Mouse (Mus musculus) macrophage (primary cell): Measurements from ENCODE around the gene Galnt2. TPM values are rescaled to one million over a fixed set of nuclear protein-coding genes. Genes with fewer than 3 reads are reported as not detected.

ENCODE experiments used
- H3K27ac ChIP-seq: fragments of 350-480 bp; formaldehyde crosslinking; 2 replicates; pipeline ENCODE4 v1.9.0; 2021
- H3K36me3 ChIP-seq: fragments of 350-480 bp; formaldehyde crosslinking; 2 replicates; pipeline ENCODE4 v1.9.0; 2021; ENCODE audit errors: inconsistent target
- H3K4me3 ChIP-seq: fragments of 350-480 bp; formaldehyde crosslinking; 2 replicates; pipeline ENCODE4 v1.9.0; 2021; ENCODE audit errors: inconsistent target
- H3K79me2 ChIP-seq: fragments of 350-480 bp; formaldehyde crosslinking; 2 replicates; pipeline ENCODE4 v1.9.0; 2021; ENCODE audit errors: inconsistent target
- WGBS: methylation state at CpG from one replicate; pipeline ENCODE4 v1.1.7; 2026; ENCODE audit warnings: inconsistent platforms; ENCODE audit not compliant: missing documents; 5-methylcytosine and 5-hydroxymethylcytosine counted together
- polyA plus RNA-seq: library from polyadenylated mRNA; stranded (reverse); fragments of 250-400 nt; gene quantifications from 3 replicates; pipeline ENCODE4 v1.2.4, GENCODE M21; 2018; ENCODE audit warnings: inconsistent platforms

Gene Galnt2
- polyA plus RNA-seq, 1 experiment from 2014 or later = 17.5 TPM

- 90% methylated on average over 6 of the region's 6 CpGs for WGBS
- Histone ChIP-seq H3K27ac (no peak overlapping the region), H3K79me2 (peaks cover 96% of the 10 kb centered on the region; the same call in 1 of the 2 replicates), H3K4me3 (no peak overlapping the region), H3K36me3 (no peaks in the 10 kb centered on the region)
Measured at GRCm38 (mm10) chr8:124284333-124284711, 53.1 kb downstream of the Galnt2 start.

- no peak overlapping the region for H3K27ac ChIP-seq
- WGBS = 69% methylated on average over 8 of the region's 9 CpGs
- no peak overlapping the region for H3K4me3 ChIP-seq
- H3K36me3 ChIP-seq = no peaks in the 10 kb centered on the region
- H3K79me2 ChIP-seq = peaks cover 96% of the 10 kb centered on the region; the same call in 1 of the 2 replicates
Measured at GRCm38 (mm10) chr8:124284984-124285576, 53.9 kb downstream of the Galnt2 start.

DNA sequence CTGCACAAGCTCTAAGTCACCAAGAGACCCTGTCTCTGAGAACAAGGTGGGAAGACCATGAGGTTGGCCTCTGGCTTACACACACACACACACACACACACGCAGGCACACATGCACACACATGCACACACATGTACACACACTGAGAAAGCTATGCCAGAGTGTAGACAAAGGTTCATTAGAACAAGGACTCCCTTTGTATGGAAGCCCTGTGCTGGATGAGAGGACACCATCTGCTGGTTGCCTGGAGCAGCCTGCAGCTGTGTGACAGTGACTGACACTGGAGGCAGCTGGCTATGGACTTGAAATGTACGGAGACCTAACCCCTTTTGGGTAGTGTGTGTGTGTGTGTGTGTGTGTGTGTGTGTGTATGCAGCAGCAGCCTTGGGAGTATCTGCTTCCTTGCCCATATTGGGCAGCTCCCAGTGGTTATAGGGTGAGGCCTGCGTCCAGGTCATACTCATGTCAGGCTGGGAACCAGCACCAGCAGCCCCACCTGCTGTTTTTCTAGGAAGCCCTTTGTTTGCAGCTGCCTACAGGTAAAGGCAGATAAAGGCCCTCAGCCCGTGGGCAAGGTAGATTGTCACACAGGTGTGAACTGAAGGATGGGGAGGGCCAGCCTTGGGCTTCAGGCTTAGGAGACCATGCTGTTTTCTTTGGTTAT lies 55.4 kb downstream of the Galnt2 start:
- Histone ChIP-seq H3K36me3 (no peaks in the 10 kb centered on the region), H3K79me2 (peaks cover 94% of the 10 kb centered on the region; the same call in 1 of the 2 replicates), H3K27ac (no peak overlapping the region), H3K4me3 (no peak overlapping the region)
- 84% methylated on average over 4 of the region's 4 CpGs for WGBS

DNA sequence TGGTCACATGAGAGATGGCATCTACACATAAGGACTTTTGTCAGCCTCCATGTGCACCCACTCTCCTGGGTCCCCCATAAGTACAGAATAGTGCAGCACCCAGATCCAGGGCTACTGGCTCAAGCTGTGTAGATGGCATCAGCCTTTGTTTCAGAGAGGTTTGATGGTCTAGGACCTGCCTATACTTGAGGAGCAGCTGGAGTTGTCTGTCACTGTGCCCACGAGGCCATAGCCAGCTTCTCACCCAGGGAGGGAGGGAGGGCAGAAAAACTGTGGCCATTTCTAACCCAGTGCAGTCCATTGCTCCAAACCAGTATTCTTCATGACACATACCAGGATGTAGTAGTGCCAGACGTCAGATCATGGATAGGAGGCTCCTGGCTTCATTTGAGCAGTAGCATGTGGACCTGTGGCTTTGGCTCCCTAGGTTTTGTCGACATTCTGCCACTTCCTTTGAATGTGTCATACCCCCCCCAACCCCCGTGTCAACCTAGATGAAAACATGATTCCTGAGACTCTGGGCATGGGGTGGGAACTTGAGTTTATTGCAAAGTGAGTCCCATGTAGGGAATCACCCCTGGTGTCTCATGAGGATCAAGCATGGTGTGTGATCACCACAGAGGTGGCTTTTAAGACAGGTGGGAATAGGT lies 57.1 kb downstream of the Galnt2 start:
- Histone ChIP-seq H3K79me2 (peaks cover 91% of the 10 kb centered on the region; the same call in 1 of the 2 replicates), H3K27ac (no peak overlapping the region), H3K36me3 (no peaks in the 10 kb centered on the region), H3K4me3 (no peak overlapping the region)
- WGBS = 30% methylated on average over 3 of the region's 4 CpGs

DNA sequence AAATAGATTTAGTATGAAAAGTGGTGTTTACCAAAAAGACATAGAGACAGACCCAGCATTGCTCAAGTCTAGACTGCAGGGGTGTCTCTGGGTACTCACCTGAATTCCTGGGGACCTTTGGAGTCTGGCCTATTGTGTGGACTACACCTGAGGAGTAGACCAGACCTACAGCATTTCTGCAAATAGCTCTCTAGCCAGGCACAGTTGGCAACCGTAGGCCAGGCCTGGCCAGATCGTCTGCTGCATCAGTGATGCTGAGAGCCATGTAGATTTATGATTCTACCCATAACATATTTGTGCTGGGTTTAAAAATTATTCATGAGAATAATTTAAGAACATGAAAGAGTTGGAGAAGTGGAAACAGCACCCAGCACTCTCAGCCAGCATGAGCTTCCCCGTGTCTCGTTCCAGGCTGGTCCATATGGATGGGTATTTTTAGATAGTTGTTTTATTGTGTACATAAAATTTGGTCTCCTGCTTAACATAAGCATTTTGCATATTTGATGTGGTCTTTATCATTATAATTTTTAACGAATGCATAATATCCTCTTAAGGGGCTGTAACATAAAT lies 58.4 kb downstream of the Galnt2 start:
- Histone ChIP-seq H3K36me3 (no peaks in the 10 kb centered on the region), H3K27ac (no peak overlapping the region), H3K4me3 (no peak overlapping the region), H3K79me2 (peaks cover 91% of the 10 kb centered on the region; the same call in 1 of the 2 replicates)
- 96% methylated on average over 4 of the region's 5 CpGs for WGBS

DNA sequence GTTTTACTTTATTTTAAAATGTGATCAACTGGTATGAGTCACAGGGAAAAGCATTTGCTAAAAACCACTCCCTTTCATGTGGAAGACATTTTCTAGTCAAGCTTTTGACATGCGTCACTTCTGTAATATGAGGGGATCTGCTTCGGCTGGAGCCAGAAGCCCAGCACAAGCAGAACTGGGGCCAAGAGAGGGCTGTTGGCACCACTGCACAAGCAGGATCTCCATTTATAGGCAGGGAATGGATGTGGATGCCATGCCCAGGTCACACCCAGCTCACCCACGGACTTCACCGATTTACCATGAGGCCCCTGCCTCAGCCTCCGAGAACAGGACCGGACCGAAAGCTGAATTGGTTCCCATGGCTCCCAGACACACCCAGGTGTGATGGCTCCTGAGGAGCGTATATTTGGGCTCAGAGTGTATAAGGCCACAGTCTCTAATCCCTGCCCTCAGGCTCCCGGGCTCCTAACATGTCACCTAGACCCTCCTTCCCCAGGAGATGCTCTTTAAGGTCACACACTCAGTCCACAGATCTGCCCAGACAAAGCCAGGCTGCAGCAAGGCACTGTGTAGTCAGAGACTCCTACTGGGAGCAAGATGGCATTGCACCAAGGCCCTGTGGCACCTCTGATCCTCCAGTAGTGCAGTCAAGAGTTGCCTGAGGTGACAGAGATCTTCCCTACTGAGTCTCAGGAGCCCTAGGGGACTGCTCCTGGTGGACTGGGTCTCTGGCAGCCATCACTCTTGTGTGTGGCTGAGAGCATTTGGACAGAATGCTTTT lies 59.9 kb downstream of the Galnt2 start:
- H3K79me2 ChIP-seq = peaks cover 75% of the 10 kb centered on the region; the same call in 1 of the 2 replicates
- no peak overlapping the region for H3K27ac ChIP-seq
- H3K36me3 ChIP-seq = no peaks in the 10 kb centered on the region
- H3K4me3 ChIP-seq = no peak overlapping the region
- 95% methylated on average over 9 of the region's 9 CpGs for WGBS

GRCm38 (mm10) chr8:124291693-124292092 lies 60.5 kb downstream of the Galnt2 start:
- 95% methylated on average over 5 of the region's 5 CpGs for WGBS
- no peak overlapping the region for H3K27ac ChIP-seq
- no peaks in the 10 kb centered on the region for H3K36me3 ChIP-seq
- H3K4me3 ChIP-seq = no peak overlapping the region
- H3K79me2 ChIP-seq = peaks cover 69% of the 10 kb centered on the region; the same call in 1 of the 2 replicates

DNA sequence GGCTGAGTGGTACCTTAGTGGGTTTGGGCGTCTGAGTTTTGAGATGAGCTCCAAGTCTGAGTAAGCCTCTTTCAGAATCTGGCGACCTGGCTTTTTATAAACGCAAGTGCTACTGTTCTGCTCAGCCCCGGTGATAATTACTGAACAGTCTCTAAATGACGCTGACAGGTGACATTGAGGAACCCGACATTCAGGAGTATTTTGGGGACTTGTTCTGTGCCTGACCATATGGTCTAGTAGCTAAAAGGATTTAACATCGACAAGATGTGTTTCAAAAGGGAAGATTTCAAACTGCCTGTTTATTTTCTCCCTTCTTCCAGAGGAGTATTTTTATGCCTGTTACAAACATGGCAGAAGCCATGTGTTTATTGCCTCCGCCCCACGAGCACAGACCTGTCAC lies 61.8 kb downstream of the Galnt2 start:
- no peak overlapping the region for H3K27ac ChIP-seq
- H3K4me3 ChIP-seq = no peak overlapping the region
- peaks cover 60% of the 10 kb centered on the region; the same call in 1 of the 2 replicates for H3K79me2 ChIP-seq
- WGBS = 79% methylated on average over 9 of the region's 9 CpGs
- H3K36me3 ChIP-seq = no peaks in the 10 kb centered on the region

GRCm38 (mm10) chr8:124294425-124294824 lies 63.2 kb downstream of the Galnt2 start:
- no peak overlapping the region for H3K4me3 ChIP-seq
- 33% methylated on average over 6 of the region's 6 CpGs for WGBS

GRCm38 (mm10) chr8:124294900-124295299 lies 63.7 kb downstream of the Galnt2 start:
- no peaks in the 10 kb centered on the region for H3K36me3 ChIP-seq
- 56% methylated on average over 9 of the region's 10 CpGs for WGBS

More at GRCm38 (mm10) chr8:124294425-124294824, 63.2 kb downstream of the Galnt2 start:
- Histone ChIP-seq H3K36me3 (no peaks in the 10 kb centered on the region), H3K27ac (0 out of 2 replicates have a peak overlapping the region, but pooled peaks have one; percentile 10), H3K79me2 (peaks cover 55% of the 10 kb centered on the region; the same call in 1 of the 2 replicates)

DNA sequence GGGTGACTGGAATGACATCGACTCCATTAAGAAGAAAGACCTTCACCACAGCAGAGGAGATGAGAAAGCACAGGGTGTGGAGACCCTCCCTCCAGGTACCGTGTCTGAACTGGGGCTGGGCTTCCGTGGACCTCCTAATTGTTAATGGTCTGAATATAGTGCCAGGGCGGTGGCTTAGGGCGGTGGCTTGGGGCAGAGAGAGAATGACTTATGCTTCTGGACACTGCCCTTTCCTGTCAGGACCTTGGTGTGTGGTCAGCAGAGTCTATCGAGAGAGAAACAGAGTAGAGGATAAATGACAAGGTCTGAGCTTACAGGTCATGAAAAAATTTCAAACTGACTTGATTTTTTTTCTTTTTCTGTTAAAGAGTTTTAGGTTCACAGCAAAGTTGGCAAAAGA lies 64.2 kb downstream of the Galnt2 start:
- Histone ChIP-seq H3K27ac (0 out of 2 replicates have a peak overlapping the region, but pooled peaks have one; percentile 10), H3K4me3 (no peak overlapping the region), H3K79me2 (peaks cover 54% of the 10 kb centered on the region; the same call in 1 of the 2 replicates), H3K36me3 (no peaks in the 10 kb centered on the region)
- 78% methylated on average over 6 of the region's 6 CpGs for WGBS

More at GRCm38 (mm10) chr8:124294900-124295299, 63.7 kb downstream of the Galnt2 start:
- H3K4me3 ChIP-seq = no peak overlapping the region
- H3K79me2 ChIP-seq = peaks cover 54% of the 10 kb centered on the region; the same call in 1 of the 2 replicates
- 0 out of 2 replicates have a peak overlapping the region, but pooled peaks have one; percentile 10 for H3K27ac ChIP-seq

- peaks cover 7% of the 10 kb centered on the region; the same call in 1 of the 2 replicates for H3K36me3 ChIP-seq
- H3K79me2 ChIP-seq = peaks cover 38% of the 10 kb centered on the region; the same call in 1 of the 2 replicates
- no peak overlapping the region for H3K27ac ChIP-seq
- H3K4me3 ChIP-seq = no peak overlapping the region
- 62% methylated on average over 4 of the region's 4 CpGs for WGBS
Measured at GRCm38 (mm10) chr8:124301512-124301911, 70.3 kb downstream of the Galnt2 start.

- WGBS = 38% methylated on average over 7 of the region's 7 CpGs
- H3K4me3 ChIP-seq = no peak overlapping the region
- peaks cover 38% of the 10 kb centered on the region; the same call in 1 of the 2 replicates for H3K79me2 ChIP-seq
- H3K27ac ChIP-seq = no peak overlapping the region
- H3K36me3 ChIP-seq = peaks cover 13% of the 10 kb centered on the region; the same call in 1 of the 2 replicates
Measured at GRCm38 (mm10) chr8:124301935-124302555, 70.9 kb downstream of the Galnt2 start.
